In genomic region chrX:76116562-76116961, GRCm38 (mm10) we compare ENCODE assay signal across 13 mouse cellular contexts.
"Had no signal": no experiment of that assay in that cellular context is flagged by ENCODE, and none has a peak within 500 bp of the region (broad histone marks: within the 10 kb centered on the region; RNA-seq: fewer than 3 reads in every experiment).

No protein-coding gene starts in this region.

- H3K9ac ChIP-seq: liver, embryonic 12.5 days; liver, embryonic 14.5 days; midbrain, embryonic 12.5 days; neural tube, embryonic 12.5 days; stomach, embryonic 15.5 days had no signal

- H3K4me3 ChIP-seq: liver, embryonic 12.5 days; midbrain, embryonic 10.5 days; midbrain, embryonic 12.5 days; neural tube, embryonic 12.5 days; stomach, embryonic 15.5 days had no signal

- H3K9me3 ChIP-seq: liver, embryonic 12.5 days; midbrain, embryonic 10.5 days; midbrain, embryonic 12.5 days; neural tube, embryonic 12.5 days; stomach, embryonic 15.5 days had no signal

- H3K4me2 ChIP-seq: liver, embryonic 12.5 days; midbrain, embryonic 12.5 days; neural tube, embryonic 12.5 days; stomach, embryonic 15.5 days had no signal

- DNase-seq: midbrain, embryonic 14.5 days; right cerebral cortex, postnatal 14 days; thymus, adult 2 months; thymus, postnatal 25 days; thymus, postnatal 4 days had no signal

- H3K27ac ChIP-seq: liver, embryonic 12.5 days; liver, embryonic 14.5 days; midbrain, embryonic 10.5 days; midbrain, embryonic 12.5 days; neural tube, embryonic 12.5 days; stomach, embryonic 15.5 days; stomach, postnatal 0 days had no signal

- ATAC-seq: liver, embryonic 12.5 days; midbrain, embryonic 16.5 days had no signal

- H3K27me3 ChIP-seq: liver, embryonic 12.5 days; midbrain, embryonic 12.5 days; neural tube, embryonic 12.5 days; stomach, embryonic 15.5 days had no signal

- H3K36me3 ChIP-seq: liver, embryonic 12.5 days; midbrain, embryonic 10.5 days; midbrain, embryonic 12.5 days; neural tube, embryonic 12.5 days; stomach, embryonic 15.5 days had no signal

- H3K4me1 ChIP-seq: liver, embryonic 12.5 days; midbrain, embryonic 10.5 days; midbrain, embryonic 12.5 days; neural tube, embryonic 12.5 days; stomach, embryonic 15.5 days had no signal
